Mouse (Mus musculus): ENCODE measurements around the gene Cldn34b2.
"Not testable (repeated sequence)": the region's sequence is repeated elsewhere in the genome, so short reads cannot be mapped to it uniquely, and the experiment has no call there.

Cldn34b2 gene

GRCm38 (mm10) chrX:155128312-155128711 lies at the start of gene Cldn34b2:
TSS of gene Cldn34b2 (minus strand) at chrX:155128412.
- not testable (repeated sequence) for DNase-seq (ENCODE audit: inconsistent age in 2 of 2, low spot score in 1 of 2)

GRCm38 (mm10) chrX:155177640-155178039 lies 49.4 kb upstream of the Cldn34b2 start:
- no peak for DNase-seq (ENCODE audit: inconsistent age in 2 of 2, low spot score in 1 of 2)

GRCm38 (mm10) chrX:155177230-155177629 lies 49.0 kb upstream of the Cldn34b2 start:
- DNase-seq (ENCODE audit: inconsistent age in 2 of 2, low spot score in 1 of 2), result no peak

GRCm38 (mm10) chrX:155175568-155175967 lies 47.4 kb upstream of the Cldn34b2 start:
- no peak for DNase-seq (ENCODE audit: inconsistent age in 2 of 2, low spot score in 1 of 2)

- no peak for DNase-seq (ENCODE audit: inconsistent age in 2 of 2, low spot score in 1 of 2)
Observed at GRCm38 (mm10) chrX:155172310-155172709, 44.1 kb upstream of the Cldn34b2 start.

GRCm38 (mm10) chrX:155171754-155172153 lies 43.5 kb upstream of the Cldn34b2 start:
- no peak for DNase-seq (ENCODE audit: inconsistent age in 2 of 2, low spot score in 1 of 2)

GRCm38 (mm10) chrX:155169886-155170285 lies 41.7 kb upstream of the Cldn34b2 start:
- no peak for DNase-seq (ENCODE audit: inconsistent age in 2 of 2, low spot score in 1 of 2)

GRCm38 (mm10) chrX:155167667-155168066 lies 39.5 kb upstream of the Cldn34b2 start:
- no peak for DNase-seq (ENCODE audit: inconsistent age in 2 of 2, low spot score in 1 of 2)

- no peak for DNase-seq (ENCODE audit: inconsistent age in 2 of 2, low spot score in 1 of 2)
Observed at GRCm38 (mm10) chrX:155166313-155166712, 38.1 kb upstream of the Cldn34b2 start.

GRCm38 (mm10) chrX:155163553-155163952 lies 35.3 kb upstream of the Cldn34b2 start:
- DNase-seq (ENCODE audit: inconsistent age in 2 of 2, low spot score in 1 of 2), result no peak

GRCm38 (mm10) chrX:155151868-155152267 lies 23.7 kb upstream of the Cldn34b2 start:
- DNase-seq (ENCODE audit: inconsistent age in 2 of 2, low spot score in 1 of 2), result no peak

- peak; percentile 63 to 83 for DNase-seq (ENCODE audit: inconsistent age in 2 of 2, low spot score in 1 of 2)
Observed at GRCm38 (mm10) chrX:155144718-155145117, 16.5 kb upstream of the Cldn34b2 start.

GRCm38 (mm10) chrX:155098024-155098423 lies 30.2 kb downstream of the Cldn34b2 start:
- peak in 1 of 2 experiments; percentile 66 for DNase-seq (ENCODE audit: inconsistent age in 2 of 2, low spot score in 1 of 2)

- DNase-seq (ENCODE audit: inconsistent age in 2 of 2, low spot score in 1 of 2), result not testable (repeated sequence)
Observed at GRCm38 (mm10) chrX:155093566-155093965, 34.6 kb downstream of the Cldn34b2 start, which contains the start of gene Magea2. TSS of gene Magea2 (minus strand) at chrX:155093666.

GRCm38 (mm10) chrX:155089693-155090092 lies 38.5 kb downstream of the Cldn34b2 start, which contains the start of gene Magea1:
TSS of gene Magea1 (minus strand) at chrX:155089793.
- DNase-seq (ENCODE audit: inconsistent age in 2 of 2, low spot score in 1 of 2), result not testable (repeated sequence)
